Mouse (Mus musculus): ENCODE results near the gene P2ry13. TPM values are rescaled to one million over a fixed set of nuclear protein-coding genes. Genes with fewer than 3 reads are reported as not detected.

P2ry13 gene
- polyA plus RNA-seq, 1 experiment from 2014 or later = 0.62 TPM

DNA sequence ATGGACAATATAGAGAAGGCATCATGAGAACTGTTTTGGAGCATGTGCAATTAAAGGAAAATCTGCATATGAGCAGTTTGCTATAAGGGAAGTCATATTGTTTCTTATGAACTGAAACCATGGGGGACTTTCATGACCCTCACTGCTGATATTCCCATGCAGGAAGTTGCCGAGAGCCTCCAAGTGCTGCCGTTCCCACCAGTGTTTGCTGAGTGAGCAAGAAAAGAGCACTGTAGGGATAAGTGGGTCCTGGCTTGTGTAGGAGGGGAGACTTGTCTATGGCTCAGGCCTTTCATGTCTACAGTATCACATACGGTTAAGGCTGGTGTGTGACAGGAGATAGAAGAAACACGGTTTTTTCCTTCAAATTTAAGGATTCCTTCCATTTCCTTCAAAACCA, 25.0 kb downstream of the P2ry13 start:
- Histone ChIP-seq H3K4me1 (no peaks in the 10 kb centered on the region), H3K4me3 (no peak overlapping the region), H3K27me3 (ENCODE audit: low read depth, poor library complexity, severe bottlenecking) (no peaks in the 10 kb centered on the region), H3K27ac (replicated peaks) (no peak overlapping the region), H3K9me3 (replicated peaks) (no peaks in the 10 kb centered on the region), H3K36me3 (no peaks in the 10 kb centered on the region)
- DNase-seq (ENCODE audit: low spot score) = no peak
- WGBS = 93% methylated on average over 4 of the region's 4 CpGs

DNA sequence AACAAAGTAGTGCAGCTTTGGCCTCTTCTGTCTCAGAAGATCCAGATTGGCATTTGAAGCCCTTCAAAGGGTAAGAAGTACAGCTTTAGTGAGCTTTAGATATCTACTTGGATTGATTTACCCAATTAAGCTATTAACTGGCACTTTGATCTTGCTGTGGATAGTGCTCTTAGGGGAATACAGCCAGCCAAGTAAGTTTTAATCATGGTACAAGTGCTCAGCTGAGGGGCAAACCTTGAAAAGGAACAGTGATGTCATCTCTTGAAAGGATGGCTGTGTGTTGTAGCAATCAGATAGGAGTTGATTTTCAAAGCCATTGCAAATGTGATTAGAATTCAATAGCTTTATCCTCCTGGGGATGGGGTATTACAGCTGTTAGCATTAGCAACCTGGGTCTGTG, 28.6 kb downstream of the P2ry13 start:
- Histone ChIP-seq H3K9me3 (replicated peaks) (no peaks in the 10 kb centered on the region), H3K27me3 (ENCODE audit: low read depth, poor library complexity, severe bottlenecking) (no peaks in the 10 kb centered on the region), H3K4me1 (no peaks in the 10 kb centered on the region), H3K36me3 (no peaks in the 10 kb centered on the region), H3K4me3 (no peak overlapping the region), H3K27ac (replicated peaks) (no peak overlapping the region)
- no peak for DNase-seq (ENCODE audit: low spot score)

DNA sequence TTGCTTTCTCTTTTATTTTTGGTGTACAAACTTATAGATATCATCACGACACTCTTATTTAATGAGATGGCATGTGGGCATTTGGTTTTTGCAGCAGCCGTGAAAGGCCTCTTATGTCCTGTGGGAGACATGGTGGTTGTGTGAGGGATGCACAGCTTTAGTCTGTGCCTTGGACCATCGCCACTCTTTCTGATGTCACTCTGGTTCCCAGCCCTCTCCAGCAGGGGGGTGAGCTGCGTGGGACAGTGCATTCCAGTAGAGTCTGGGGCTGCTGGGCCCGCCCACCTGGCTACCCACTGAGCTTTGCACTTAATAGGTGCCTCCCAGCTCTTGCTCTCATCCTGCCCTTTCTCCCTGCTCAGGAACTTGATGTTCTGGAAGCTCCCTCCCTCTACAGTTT, 29.5 kb downstream of the P2ry13 start:
- no peak overlapping the region for H3K4me3 ChIP-seq
- H3K9me3 ChIP-seq (replicated peaks) = no peaks in the 10 kb centered on the region
- H3K4me1 ChIP-seq = no peaks in the 10 kb centered on the region
- no peaks in the 10 kb centered on the region for H3K27me3 ChIP-seq (ENCODE audit: low read depth, poor library complexity, severe bottlenecking)
- 70% methylated on average over 5 of the region's 5 CpGs for WGBS
- no peak for DNase-seq (ENCODE audit: low spot score)
- H3K27ac ChIP-seq (replicated peaks) = no peak overlapping the region
- no peaks in the 10 kb centered on the region for H3K36me3 ChIP-seq

DNA sequence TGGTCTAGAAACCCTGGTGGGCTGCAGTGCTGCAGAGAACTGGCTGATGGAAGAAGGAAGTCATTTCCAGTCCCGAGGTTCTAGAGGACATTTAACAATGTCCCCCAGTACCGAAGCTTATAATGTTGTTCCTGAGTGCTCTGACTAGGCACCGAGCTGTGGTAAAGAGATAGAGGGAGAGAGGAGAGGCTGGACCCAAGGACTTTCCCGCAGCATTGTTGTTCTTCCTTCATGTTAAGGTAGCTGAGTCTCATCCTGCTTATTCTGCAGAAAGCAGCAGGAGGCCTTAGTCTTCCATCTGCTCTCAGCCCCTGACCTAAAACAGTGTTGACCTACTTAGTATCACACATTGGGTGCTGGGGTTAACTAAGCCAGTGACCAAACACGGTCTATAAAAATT, 33.8 kb downstream of the P2ry13 start:
- H3K4me1 ChIP-seq = no peaks in the 10 kb centered on the region
- DNase-seq (ENCODE audit: low spot score) = no peak
- H3K36me3 ChIP-seq = no peaks in the 10 kb centered on the region
- H3K4me3 ChIP-seq = no peak overlapping the region
- no peaks in the 10 kb centered on the region for H3K9me3 ChIP-seq (replicated peaks)
- H3K27me3 ChIP-seq (ENCODE audit: low read depth, poor library complexity, severe bottlenecking) = no peaks in the 10 kb centered on the region
- H3K27ac ChIP-seq (replicated peaks) = no peak overlapping the region
- WGBS = 71% methylated on average over 5 of the region's 5 CpGs

DNA sequence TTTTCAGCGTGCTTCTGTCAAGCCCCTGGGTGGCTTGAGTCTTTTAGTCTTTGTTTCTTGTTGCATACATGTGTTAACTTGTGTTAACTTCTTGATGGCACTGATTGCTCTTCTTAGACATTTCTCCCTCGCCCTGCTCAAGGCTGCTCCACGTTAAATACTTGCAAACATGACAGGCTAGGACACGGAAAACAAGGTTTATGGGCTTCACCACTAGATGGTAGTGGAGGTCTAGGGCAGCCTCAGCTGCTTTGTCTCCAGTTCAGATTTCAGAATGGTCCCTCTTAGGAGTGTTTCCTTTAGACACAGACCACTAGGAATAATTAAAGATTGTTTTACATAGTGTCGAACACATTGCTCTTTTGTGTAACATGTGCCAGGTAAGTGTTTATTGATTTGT, 35.4 kb downstream of the P2ry13 start:
- no peak overlapping the region for H3K27ac ChIP-seq (replicated peaks)
- H3K36me3 ChIP-seq = no peaks in the 10 kb centered on the region
- no peak overlapping the region for H3K4me3 ChIP-seq
- H3K4me1 ChIP-seq = 0 out of 2 replicates have a peak, but pooled peaks cover under 1% of the 10 kb centered on the region
- 53% methylated on average over 5 of the region's 5 CpGs for WGBS
- H3K27me3 ChIP-seq (ENCODE audit: low read depth, poor library complexity, severe bottlenecking) = no peaks in the 10 kb centered on the region
- peak; percentile 24 for DNase-seq (ENCODE audit: low spot score)
- H3K9me3 ChIP-seq (replicated peaks) = no peaks in the 10 kb centered on the region

DNA sequence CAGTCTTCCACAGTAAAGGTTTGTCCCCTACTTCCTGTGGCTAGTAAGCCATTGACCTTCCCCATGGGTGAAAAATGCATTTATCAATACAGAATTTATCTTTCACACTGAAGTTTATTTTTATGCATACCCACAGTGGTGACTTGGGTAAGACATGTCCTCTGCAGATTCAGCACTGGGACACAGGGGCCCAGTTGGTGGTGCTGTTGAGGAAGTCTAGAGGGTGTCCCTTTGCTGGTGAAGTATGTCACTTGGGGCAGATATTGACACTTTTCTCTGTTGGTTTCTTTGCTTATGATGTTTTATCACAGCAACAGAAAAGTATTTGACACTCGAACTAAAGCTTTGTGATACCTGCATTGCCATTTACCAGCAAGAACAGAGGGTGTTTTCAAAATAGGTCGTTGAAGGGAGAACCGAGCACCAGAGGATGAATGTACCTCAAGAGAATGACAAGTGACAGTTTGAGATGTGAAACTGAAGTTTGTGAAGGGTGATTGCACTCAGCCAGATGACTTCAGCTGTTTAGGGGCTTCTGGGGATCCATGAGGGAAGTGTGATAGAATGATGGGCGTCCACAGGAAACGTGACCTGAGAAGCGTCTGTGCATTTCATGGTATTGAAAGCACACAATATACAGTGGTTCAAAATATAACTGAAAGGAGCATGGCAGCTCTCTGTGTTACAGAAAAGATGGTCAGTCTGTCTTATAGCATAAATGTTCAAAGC, 36.1 kb downstream of the P2ry13 start:
- 89% methylated on average over 6 of the region's 6 CpGs for whole genome bisulfite sequencing
- no peak for DNase-seq (ENCODE audit: low spot score)
- no peak overlapping the region for H3K4me3 ChIP-seq
- H3K9me3 ChIP-seq (replicated peaks) = no peaks in the 10 kb centered on the region
- H3K27me3 ChIP-seq (ENCODE audit: low read depth, poor library complexity, severe bottlenecking) = no peaks in the 10 kb centered on the region
- 0 out of 2 replicates have a peak, but pooled peaks cover 5% of the 10 kb centered on the region for H3K4me1 ChIP-seq
- no peak overlapping the region for H3K27ac ChIP-seq (replicated peaks)
- no peaks in the 10 kb centered on the region for H3K36me3 ChIP-seq

DNA sequence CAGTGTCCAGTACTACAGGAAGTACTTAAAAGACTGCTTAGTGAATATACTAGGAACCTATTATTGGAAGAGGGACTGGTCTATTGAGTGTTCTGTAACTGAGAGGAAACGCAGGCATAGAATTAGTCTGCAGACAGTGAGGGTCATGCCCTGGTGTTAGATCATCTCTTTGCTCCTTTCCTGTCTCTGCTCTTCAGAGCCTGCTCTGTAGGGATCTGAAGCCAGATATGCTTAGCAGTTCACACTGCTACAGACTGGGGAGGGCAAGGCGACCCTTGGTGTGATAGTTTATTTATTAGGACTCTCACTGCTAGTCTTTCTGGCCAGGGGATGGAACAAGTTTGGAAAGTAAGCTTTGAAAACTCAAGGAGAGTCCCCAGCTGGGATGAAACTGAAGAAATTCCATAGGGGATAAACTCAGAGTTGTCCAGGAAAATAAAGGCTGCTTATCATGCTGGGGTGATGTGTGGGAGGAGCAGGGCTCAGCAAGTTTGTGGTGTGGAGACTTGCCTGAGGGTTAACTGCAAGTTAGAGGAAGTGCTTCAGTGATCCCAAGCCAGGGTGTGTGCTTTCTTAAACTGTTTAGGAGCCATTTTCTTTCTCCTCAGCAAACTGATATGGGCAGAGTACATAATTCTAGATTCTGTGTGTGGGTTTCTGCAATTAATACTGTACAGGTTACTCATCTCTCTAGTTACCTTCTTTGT, 40.6 kb downstream of the P2ry13 start:
- Histone ChIP-seq H3K36me3 (no peaks in the 10 kb centered on the region), H3K4me3 (no peak overlapping the region), H3K27ac (replicated peaks) (no peak overlapping the region), H3K4me1 (0 out of 2 replicates have a peak, but pooled peaks cover 5% of the 10 kb centered on the region), H3K9me3 (replicated peaks) (no peaks in the 10 kb centered on the region), H3K27me3 (ENCODE audit: low read depth, poor library complexity, severe bottlenecking) (no peaks in the 10 kb centered on the region)
- no peak for DNase-seq (ENCODE audit: low spot score)
- WGBS = 68% methylated on average over 2 of the region's 2 CpGs

DNA sequence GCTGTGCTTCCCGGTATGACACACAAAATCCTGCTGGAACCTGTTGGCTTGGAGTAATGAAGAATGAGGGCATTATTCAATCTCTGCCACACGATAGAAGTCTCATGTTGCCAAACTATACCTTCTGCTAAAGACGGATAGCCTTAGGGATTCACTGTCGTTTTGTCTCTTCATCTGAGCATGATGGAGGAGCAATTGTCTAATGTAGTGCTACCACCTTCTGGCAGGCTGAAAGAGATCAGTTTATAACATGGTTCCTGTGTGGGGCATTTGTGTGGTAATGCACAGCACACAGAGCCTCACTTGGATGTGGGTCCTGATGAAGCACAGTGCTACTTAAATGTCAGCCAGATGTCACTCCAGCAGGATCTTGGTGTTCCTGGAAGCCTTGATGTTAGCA, 41.5 kb downstream of the P2ry13 start:
- Histone ChIP-seq H3K9me3 (replicated peaks) (no peaks in the 10 kb centered on the region), H3K27ac (replicated peaks) (no peak overlapping the region), H3K4me3 (no peak overlapping the region), H3K36me3 (no peaks in the 10 kb centered on the region), H3K27me3 (ENCODE audit: low read depth, poor library complexity, severe bottlenecking) (no peaks in the 10 kb centered on the region), H3K4me1 (0 out of 2 replicates have a peak, but pooled peaks cover 5% of the 10 kb centered on the region)
- DNase-seq (ENCODE audit: low spot score) = no peak
- 84% methylated on average over 4 of the region's 4 CpGs for WGBS

DNA sequence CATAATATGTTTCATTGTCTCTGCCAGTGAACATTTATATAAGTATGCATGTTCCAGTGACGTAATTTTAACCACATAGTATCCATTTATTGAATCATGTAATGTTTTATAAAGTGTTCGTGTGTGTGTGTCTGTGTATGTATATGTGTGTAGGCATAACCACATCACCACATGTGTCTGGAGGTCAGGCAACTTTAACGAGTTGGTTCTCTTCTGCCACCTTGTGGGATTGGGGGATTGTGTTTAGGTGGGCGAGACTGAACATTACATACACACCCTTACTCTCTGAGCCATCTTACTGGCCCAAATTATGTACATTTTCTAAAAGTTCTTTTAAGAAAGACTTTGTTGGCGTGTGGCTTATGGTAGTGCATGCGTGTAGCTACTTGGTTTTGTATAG, 42.2 kb downstream of the P2ry13 start:
- Histone ChIP-seq H3K9me3 (replicated peaks) (no peaks in the 10 kb centered on the region), H3K4me3 (no peak overlapping the region), H3K27me3 (ENCODE audit: low read depth, poor library complexity, severe bottlenecking) (no peaks in the 10 kb centered on the region), H3K36me3 (no peaks in the 10 kb centered on the region), H3K4me1 (0 out of 2 replicates have a peak, but pooled peaks cover 5% of the 10 kb centered on the region), H3K27ac (replicated peaks) (no peak overlapping the region)
- DNase-seq (ENCODE audit: low spot score) = no peak
- 87% methylated on average over 6 of the region's 6 CpGs for WGBS

DNA sequence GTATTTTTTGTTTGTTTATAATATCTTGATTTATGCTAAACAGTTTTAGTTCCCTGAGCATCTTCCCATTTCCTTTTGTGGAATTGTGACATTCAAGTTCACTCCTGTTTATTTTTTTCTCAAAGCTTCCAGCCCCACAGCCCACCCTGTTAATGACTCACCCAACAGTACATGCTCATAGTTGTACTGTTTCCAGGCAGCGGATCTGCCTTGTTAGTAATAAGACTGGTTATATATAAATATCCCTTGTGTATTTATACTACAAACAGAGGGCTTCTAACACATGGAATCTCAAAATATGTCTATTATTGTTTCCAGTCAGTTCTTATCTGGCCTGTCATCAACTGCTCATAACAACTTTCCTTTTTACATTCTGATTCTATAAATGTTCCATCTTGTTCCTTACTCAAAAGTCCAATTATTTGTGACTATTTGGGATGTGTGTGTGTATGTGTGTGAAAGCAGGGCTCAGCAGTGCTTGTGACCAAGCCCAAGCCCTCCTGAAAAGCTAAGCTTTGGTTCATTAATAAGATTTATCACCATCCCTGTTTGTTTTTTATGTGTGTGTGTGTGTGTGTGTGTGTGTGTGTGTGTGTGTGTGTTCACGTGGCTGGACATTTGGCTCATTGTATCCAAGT, 43.1 kb downstream of the P2ry13 start:
- H3K27me3 ChIP-seq (ENCODE audit: low read depth, poor library complexity, severe bottlenecking) = no peaks in the 10 kb centered on the region
- whole genome bisulfite sequencing = 93% methylated on average over 2 of the region's 2 CpGs
- no peaks in the 10 kb centered on the region for H3K36me3 ChIP-seq
- no peak overlapping the region for H3K27ac ChIP-seq (replicated peaks)
- H3K4me1 ChIP-seq = 0 out of 2 replicates have a peak, but pooled peaks cover 5% of the 10 kb centered on the region
- H3K4me3 ChIP-seq = no peak overlapping the region
- no peaks in the 10 kb centered on the region for H3K9me3 ChIP-seq (replicated peaks)
- DNase-seq (ENCODE audit: low spot score) = no peak

DNA sequence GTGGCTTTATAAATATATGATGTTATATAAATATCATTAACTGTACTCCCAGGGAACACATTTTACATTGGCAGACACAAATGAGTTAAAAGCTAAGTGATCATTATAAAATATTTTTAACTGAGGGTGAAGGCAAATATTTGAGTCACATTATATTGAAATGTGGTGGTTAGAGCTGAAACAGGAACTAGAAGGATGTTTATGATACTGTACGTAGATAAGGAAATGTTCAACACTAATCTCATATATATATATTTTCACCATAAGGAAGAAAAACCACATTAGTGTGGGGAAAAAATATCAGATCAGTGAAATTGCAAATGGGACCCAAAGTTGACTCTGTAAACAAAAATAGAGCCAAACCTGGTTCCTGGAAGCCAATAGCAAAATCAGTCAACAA, 50.2 kb downstream of the P2ry13 start:
- no peaks in the 10 kb centered on the region for H3K36me3 ChIP-seq
- no peaks in the 10 kb centered on the region for H3K4me1 ChIP-seq
- H3K4me3 ChIP-seq = no peak overlapping the region
- no peak for DNase-seq (ENCODE audit: low spot score)
- H3K27me3 ChIP-seq (ENCODE audit: low read depth, poor library complexity, severe bottlenecking) = no peaks in the 10 kb centered on the region
- 94% methylated on average over 1 of the region's 1 CpGs for WGBS
- no peaks in the 10 kb centered on the region for H3K9me3 ChIP-seq (replicated peaks)
- H3K27ac ChIP-seq (replicated peaks) = no peak overlapping the region

Data from midbrain, embryonic 10.5 days (tissue).